Mouse (Mus musculus) cerebral cortex, adult 2 months (tissue): Measurements from ENCODE around the gene Fut2.

ENCODE experiments used
- WGBS: fragments of 180-500 bp; shearing (Covaris S2); methylation state at CpG from one replicate; pipeline ENCODE4 v1.1.7; 2018; 5-methylcytosine and 5-hydroxymethylcytosine counted together

Gene Fut2

GRCm38 (mm10) chr7:45677627-45678295, 11.6 kb upstream of the Fut2 start:
- WGBS, result 89% methylated on average over 7 of the region's 7 CpGs

GRCm38 (mm10) chr7:45668921-45669320, 2.7 kb upstream of the Fut2 start:
- 95% methylated on average over 9 of the region's 9 CpGs for WGBS

- 73% methylated on average over 14 of the region's 14 CpGs for WGBS
These were observed 1.6 kb upstream of the Fut2 start for GRCm38 (mm10) chr7:45667761-45668160.

GRCm38 (mm10) chr7:45665303-45666138, 673 bp downstream of the Fut2 start:
- 62% methylated on average over 13 of the region's 13 CpGs for WGBS

GRCm38 (mm10) chr7:45661702-45662101, 4.5 kb downstream of the Fut2 start:
- whole genome bisulfite sequencing, result 95% methylated on average over 6 of the region's 6 CpGs

- WGBS, result 83% methylated on average over 11 of the region's 11 CpGs
These were observed 5.3 kb downstream of the Fut2 start for GRCm38 (mm10) chr7:45660746-45661478.

GRCm38 (mm10) chr7:45654424-45655047, 11.7 kb downstream of the Fut2 start:
- WGBS, result 33% methylated on average over 17 of the region's 17 CpGs

- WGBS, result 95% methylated on average over 20 of the region's 20 CpGs
These were observed 15.7 kb downstream of the Fut2 start for GRCm38 (mm10) chr7:45650484-45650883.

GRCm38 (mm10) chr7:45649351-45649750, 16.8 kb downstream of the Fut2 start:
- 74% methylated on average over 8 of the region's 8 CpGs for WGBS

GRCm38 (mm10) chr7:45646671-45647070, 19.5 kb downstream of the Fut2 start:
- 72% methylated on average over 4 of the region's 4 CpGs for WGBS

GRCm38 (mm10) chr7:45645591-45645971, 20.6 kb downstream of the Fut2 start:
- 75% methylated on average over 7 of the region's 7 CpGs for WGBS

GRCm38 (mm10) chr7:45644872-45645590, 21.2 kb downstream of the Fut2 start:
- WGBS, result 74% methylated on average over 6 of the region's 6 CpGs

- 20% methylated on average over 18 of the region's 18 CpGs for WGBS
These were observed 22.0 kb downstream of the Fut2 start for GRCm38 (mm10) chr7:45644183-45644582.

- 11% methylated on average over 28 of the region's 28 CpGs for WGBS
These were observed 22.6 kb downstream of the Fut2 start for GRCm38 (mm10) chr7:45643441-45644178.

- WGBS, result 42% methylated on average over 16 of the region's 16 CpGs
These were observed 23.5 kb downstream of the Fut2 start for GRCm38 (mm10) chr7:45642503-45643255.

- WGBS, result 79% methylated on average over 5 of the region's 5 CpGs
These were observed 24.1 kb downstream of the Fut2 start for GRCm38 (mm10) chr7:45642083-45642482.

- WGBS, result 49% methylated on average over 17 of the region's 17 CpGs
These were observed 24.7 kb downstream of the Fut2 start for GRCm38 (mm10) chr7:45641391-45642040.

GRCm38 (mm10) chr7:45640191-45640957, 25.8 kb downstream of the Fut2 start:
- WGBS, result 77% methylated on average over 19 of the region's 19 CpGs
